Mouse (Mus musculus) kidney, adult 2 months (tissue): ENCODE measurements around the gene Kdsr.

Source experiments
- CTCF ChIP-seq: fragments of 200-500 bp; conservative IDR thresholded peaks from 2 replicates; pipeline ENCODE4 v1.5.1; 2011; ENCODE audit warnings: low read depth, mild to moderate bottlenecking, control low read depth, low read length, moderate library complexity, mixed read lengths; ENCODE audit not compliant: insufficient read depth, insufficient read length
- POLR2A ChIP-seq: fragments of 200-500 bp; IDR thresholded peaks from one replicate; pipeline ENCODE4 v1.6.1; 2011; ENCODE audit warnings: low read depth, low read length, control low read depth

GRCm38 (mm10) chr1:106712330-106712729, 47.2 kb downstream of the Kdsr start:
- peak; percentile 72 for TF ChIP-seq CTCF
- no peak for TF ChIP-seq POLR2A
